Mouse (Mus musculus) kidney, postnatal 25 days (tissue): ENCODE data around the gene Plppr5.

Source experiments
- DNase-seq, 2 experiments: peaks; one replicate each; pipeline ENCODE4 v3.0.0; 2021; ENCODE audit warnings: mixed read lengths in 2 of 2

Plppr5 gene

DNA sequence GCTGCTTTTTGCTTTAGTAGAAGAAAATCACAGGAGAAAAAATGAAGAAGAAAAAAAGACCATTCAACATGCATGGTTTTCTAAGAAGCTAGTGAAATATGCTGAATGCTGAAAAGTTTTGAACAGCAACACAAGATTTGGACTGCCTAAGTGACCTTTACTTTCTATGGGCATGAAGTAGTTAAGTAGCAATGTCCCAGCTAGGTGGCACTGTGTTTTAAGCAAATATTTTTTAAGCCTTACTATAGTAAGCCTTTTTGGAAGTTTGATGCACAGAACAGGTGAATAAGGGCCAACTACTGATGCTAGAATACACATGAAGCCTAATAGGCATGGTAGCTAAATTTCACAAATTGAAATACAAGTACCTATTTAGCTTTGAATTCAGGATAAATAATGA lies 134.2 kb downstream of the Plppr5 start:
- no peak for DNase-seq

DNA sequence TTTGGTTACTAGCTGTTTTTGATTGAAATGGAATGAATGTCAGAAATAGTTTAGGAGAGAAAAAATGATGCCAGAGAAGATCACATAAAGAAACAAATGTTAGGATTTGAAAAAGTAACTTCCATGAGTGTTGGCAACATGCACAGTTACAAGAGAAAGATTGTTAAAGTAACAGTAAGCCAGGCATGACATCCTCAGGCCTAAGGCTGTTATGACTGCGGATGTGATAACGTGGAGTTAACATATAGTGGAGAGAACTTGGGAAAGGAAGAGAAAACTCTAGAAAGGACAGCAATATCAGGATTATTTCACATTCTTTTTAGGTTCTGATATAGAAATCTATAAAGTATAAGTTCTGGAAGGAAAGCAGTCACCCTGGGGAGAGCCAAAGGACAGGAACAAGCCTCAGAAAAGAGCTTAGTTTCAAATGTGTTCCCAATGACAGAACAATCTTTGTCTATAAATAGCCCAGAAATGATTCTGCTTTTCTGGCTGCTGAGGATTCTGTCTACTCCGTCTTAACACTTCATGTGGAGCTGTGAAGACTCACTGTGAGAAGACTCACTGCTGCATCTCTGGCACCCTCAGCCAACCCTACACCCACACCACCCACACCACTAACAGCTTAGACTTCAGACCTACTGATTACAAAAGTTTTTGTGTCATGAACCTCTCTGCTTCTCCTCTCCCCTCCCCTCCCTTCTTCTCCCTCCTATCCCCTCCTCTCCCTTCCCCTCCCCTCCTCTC lies 142.1 kb downstream of the Plppr5 start:
- DNase-seq: no peak

DNA sequence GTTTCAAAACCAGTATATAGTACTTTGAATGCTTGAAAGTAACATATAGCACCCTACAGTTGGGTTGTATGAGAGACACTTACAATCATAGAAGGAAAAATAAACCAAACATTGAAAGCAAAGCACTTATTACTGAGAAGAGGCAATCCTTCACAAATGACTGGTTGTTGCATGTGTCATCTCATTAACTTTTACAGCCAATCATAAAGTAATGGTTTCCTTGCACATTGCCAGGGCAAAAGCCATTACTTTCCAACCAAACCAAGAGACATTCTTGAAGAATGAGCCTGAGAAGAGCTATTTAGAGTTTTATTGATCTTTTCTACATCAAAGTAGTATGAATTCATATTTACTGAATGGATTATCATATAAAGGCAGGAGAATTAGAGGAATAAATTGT lies 148.8 kb downstream of the Plppr5 start:
- no peak for DNase-seq

DNA sequence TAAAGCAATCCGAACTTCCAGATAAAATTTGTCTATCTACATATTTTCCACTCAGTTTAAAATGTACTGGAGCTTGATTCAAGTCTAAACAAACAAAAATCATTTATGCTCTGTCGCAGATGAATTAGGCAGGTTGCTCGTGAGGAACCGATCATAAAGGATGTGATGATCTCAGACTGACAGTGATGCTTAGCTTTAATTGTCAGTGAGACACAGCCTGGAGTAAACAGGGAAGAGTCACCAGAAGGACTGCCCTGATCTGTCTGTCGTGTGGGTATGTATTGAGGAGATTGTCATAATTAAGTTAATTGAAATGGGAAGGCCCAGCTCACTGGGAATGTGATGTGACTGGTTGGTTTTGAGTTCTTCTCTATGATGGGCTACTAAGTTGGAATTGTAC lies 149.9 kb downstream of the Plppr5 start:
- DNase-seq: no peak

DNA sequence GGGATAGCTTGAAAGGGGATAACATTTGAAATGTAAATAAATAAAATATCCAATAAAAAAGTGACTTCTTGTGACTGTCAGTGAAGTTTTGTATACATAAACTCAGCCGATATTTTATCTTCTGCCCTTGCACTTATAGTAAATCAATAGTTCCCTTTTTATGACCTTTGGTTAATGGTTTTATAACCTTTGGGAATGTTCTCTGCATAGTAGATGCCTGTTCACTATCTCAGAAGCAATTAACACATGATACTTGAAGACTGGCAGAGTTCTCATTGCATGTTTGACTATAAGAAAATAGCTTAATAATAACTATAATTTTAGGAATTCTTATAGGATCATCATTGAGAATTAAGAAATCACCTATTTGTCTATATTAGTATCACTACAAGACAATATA lies 150.9 kb downstream of the Plppr5 start:
- no peak for DNase-seq

DNA sequence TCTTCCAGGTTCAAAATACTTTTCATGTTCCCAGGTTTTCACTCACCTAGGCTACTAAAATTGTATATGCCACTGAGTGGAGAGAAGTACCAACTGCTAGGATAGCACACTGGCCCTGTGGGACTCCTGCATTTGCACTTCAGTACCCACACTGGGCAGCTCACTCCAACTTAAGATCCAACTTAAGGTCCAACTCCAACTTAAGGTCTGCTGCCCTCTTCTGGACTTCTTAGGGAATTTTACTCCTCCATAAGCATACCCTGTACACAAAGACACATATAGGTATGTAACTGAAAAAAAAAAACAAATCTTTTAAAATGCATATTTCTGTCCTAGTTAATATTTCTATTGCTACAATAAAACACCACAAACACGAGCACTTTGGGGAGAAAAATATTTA lies 153.5 kb downstream of the Plppr5 start:
- no peak for DNase-seq

DNA sequence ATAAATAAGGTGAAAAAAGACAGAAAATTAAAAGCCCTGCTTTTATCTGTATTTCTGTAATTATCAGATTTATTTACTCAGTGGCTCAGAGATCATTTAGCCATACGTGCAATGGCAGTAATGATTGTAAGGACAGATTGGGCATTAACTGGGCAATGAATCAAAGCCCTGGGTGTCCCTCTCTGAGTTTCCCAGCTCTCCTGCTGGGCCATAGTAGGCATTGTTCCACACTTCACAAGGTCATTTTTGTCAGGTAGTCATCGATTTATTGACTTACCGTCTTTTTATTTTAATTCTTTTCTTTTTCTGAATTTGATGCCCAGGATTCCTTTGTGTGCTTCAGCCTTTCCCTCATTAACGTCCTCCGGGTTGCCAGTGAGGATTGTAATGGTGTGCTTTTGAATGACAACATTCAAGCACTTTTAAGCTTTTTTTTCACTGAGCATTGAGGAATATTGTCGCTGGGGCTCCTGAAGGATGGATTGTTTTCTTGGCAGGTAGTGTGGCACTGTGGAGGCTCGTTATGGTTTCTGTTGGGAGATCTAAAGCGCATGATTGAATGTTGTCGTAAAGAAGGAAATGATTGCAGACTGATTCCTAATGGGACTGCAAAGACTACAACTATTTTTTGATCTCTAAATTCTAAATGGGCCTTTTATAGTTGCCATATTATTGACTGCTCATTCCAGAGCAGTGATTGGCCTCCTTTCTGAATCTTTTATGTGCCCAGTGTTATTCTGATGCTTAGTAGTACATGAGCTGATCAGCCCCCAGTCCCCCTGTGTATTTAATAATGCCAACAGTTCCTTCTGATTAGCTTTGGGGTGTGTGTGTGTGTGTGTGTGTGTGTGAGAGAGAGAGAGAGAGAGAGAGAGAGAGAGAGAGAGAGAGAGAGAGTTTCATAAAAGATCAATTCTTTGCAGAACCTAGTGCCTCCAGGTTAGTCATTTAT lies 154.8 kb downstream of the Plppr5 start:
- no peak for DNase-seq

DNA sequence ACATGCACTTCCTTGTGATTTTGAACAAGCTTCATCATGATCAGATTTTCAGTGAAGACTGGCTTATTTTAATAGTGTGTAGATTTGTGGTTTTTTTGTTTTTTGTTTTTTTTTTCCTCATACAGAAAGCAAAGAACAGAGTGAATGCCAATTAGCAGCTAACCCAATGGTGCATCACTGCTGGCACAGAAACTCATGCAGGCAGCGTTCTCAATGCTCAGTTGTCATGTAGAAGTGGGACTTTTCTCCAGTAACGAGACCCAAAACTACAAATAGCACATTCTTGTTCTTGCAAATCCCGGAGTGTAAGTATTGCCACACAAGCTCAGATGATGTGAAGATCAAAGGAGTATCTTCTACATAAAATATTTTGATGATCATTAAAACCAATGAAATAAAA lies 156.9 kb downstream of the Plppr5 start:
- no peak for DNase-seq

DNA sequence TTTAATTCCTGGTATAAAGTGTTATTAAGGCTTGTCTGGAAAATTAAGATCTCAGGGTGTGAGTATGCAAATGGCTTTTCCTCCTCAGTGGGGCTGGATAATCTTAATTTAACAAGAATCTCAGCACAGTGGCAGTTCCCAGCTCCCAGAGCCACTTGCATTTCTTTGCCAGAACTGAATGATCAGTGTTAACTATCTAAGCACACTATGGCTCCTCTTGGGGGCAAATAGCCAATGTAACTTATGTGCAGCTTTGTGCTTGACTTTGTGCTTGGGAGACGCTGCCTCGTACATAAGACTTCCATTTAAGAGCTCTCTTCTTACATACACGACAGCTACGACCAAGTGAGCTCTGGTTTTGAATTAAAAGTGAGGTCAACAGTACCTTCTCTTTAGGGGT lies 158.0 kb downstream of the Plppr5 start:
- DNase-seq: no peak
